Mouse (Mus musculus) erythroblast, embryonic 14.5 days (primary cell): ENCODE data around the gene Gm11639. TPM values are rescaled to one million over a fixed set of nuclear protein-coding genes. Genes with fewer than 3 reads are reported as not detected.

Experiments used
- H3K27me3 ChIP-seq: 2 replicates; pipeline ENCODE4 v1.6.1; 2012; ENCODE audit warnings: inconsistent platforms; ENCODE audit not compliant: control insufficient read depth
- H3K36me3 ChIP-seq: 2 replicates; pipeline ENCODE4 v1.6.1; 2012; ENCODE audit warnings: mild to moderate bottlenecking, inconsistent platforms; ENCODE audit not compliant: control insufficient read depth
- H3K4me1 ChIP-seq: 2 replicates; pipeline ENCODE4 v1.6.1; 2012; ENCODE audit warnings: inconsistent platforms; ENCODE audit not compliant: control insufficient read depth
- H3K4me3 ChIP-seq: replicated peaks from 2 replicates; pipeline ENCODE3; 2012; ENCODE audit warnings: moderate library complexity, mild to moderate bottlenecking, inconsistent platforms
- H3K9me3 ChIP-seq: 2 replicates; pipeline ENCODE4 v1.6.1; 2012; ENCODE audit warnings: low read length, inconsistent platforms, mixed read lengths; ENCODE audit not compliant: control insufficient read depth
- GATA1 ChIP-seq: IDR thresholded peaks from 2 replicates; pipeline ENCODE4 v1.6.1; 2012; ENCODE audit warnings: low read length, inconsistent platforms, mixed read lengths
- TAL1 ChIP-seq: IDR thresholded peaks from 3 replicates; pipeline ENCODE4 v1.6.1; 2012; ENCODE audit warnings: low read length, inconsistent platforms, mixed read lengths
- polyA plus RNA-seq: library from polyadenylated mRNA; stranded (reverse); fragments of >175 nt; gene quantifications from 2 replicates; pipeline ENCODE4 v1.2.3, GENCODE M21; 2012

Gene Gm11639
- polyA plus RNA-seq, 1 experiment, result not detected

GRCm38 (mm10) chr11:104664441-104664840, 21.1 kb upstream of the Gm11639 start:
- Histone ChIP-seq H3K4me1 (peaks cover 22% of the 10 kb centered on the region), H3K36me3 (no peaks in the 10 kb centered on the region; the same call in 1 of the 2 replicates), H3K9me3 (peaks cover 8% of the 10 kb centered on the region; the same call in 1 of the 2 replicates), H3K27me3 (no peaks in the 10 kb centered on the region; the same call in 1 of the 2 replicates), H3K4me3 (no peak overlapping the region)
- TF ChIP-seq GATA1, result no peak

- no peak overlapping the region for H3K4me3 ChIP-seq
- no peaks in the 10 kb centered on the region for H3K9me3 ChIP-seq
- H3K27me3 ChIP-seq, result no peaks in the 10 kb centered on the region; the same call in 1 of the 2 replicates
- no peaks in the 10 kb centered on the region for H3K36me3 ChIP-seq
- peaks cover 2% of the 10 kb centered on the region; the same call in 1 of the 2 replicates for H3K4me1 ChIP-seq
- TF ChIP-seq TAL1 (no peak), GATA1 (no peak)
Measured at GRCm38 (mm10) chr11:104667399-104667798, 18.1 kb upstream of the Gm11639 start.

- Histone ChIP-seq H3K4me3 (no peak overlapping the region), H3K36me3 (no peaks in the 10 kb centered on the region), H3K27me3 (no peaks in the 10 kb centered on the region), H3K9me3 (no peaks in the 10 kb centered on the region), H3K4me1 (peaks cover 6% of the 10 kb centered on the region)
- TF ChIP-seq GATA1 (no peak), TAL1 (no peak)
Measured at GRCm38 (mm10) chr11:104673412-104673811, 12.1 kb upstream of the Gm11639 start.

- peaks cover 6% of the 10 kb centered on the region for H3K4me1 ChIP-seq
- H3K4me3 ChIP-seq, result no peak overlapping the region
- H3K36me3 ChIP-seq, result no peaks in the 10 kb centered on the region
- H3K27me3 ChIP-seq, result no peaks in the 10 kb centered on the region
- TF ChIP-seq GATA1 (no peak), TAL1 (no peak)
- no peaks in the 10 kb centered on the region for H3K9me3 ChIP-seq
Measured at GRCm38 (mm10) chr11:104674768-104675167, 10.7 kb upstream of the Gm11639 start.

DNA sequence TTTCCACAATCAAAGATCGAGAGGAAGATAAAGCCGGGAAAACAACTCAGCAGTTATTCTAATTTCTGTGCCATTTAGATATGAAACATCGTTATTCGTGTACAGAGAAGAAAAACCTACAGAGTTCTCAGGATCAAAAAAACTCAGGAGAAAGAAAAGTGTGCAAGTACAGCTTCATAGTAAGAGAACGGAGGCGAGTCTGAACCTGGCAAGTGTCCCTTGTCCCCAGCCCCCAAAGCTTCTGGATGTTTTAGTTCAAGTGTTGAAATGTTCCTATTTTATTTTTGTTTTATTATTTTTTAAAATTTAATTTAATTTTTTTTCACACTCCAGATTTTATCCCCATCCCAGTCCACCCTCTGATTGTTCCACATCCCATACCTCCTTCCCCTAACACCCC, 7.7 kb downstream of the Gm11639 start:
- TF ChIP-seq GATA1 (no peak), TAL1 (no peak)
- no peaks in the 10 kb centered on the region for H3K4me1 ChIP-seq
- H3K4me3 ChIP-seq, result no peak overlapping the region
- no peaks in the 10 kb centered on the region for H3K9me3 ChIP-seq
- no peaks in the 10 kb centered on the region for H3K36me3 ChIP-seq
- no peaks in the 10 kb centered on the region for H3K27me3 ChIP-seq

GRCm38 (mm10) chr11:104704097-104704496, 18.6 kb downstream of the Gm11639 start:
- TF ChIP-seq TAL1 (no peak), GATA1 (no peak)
- Histone ChIP-seq H3K36me3 (no peaks in the 10 kb centered on the region), H3K4me3 (no peak overlapping the region), H3K9me3 (no peaks in the 10 kb centered on the region), H3K4me1 (no peaks in the 10 kb centered on the region), H3K27me3 (no peaks in the 10 kb centered on the region)

GRCm38 (mm10) chr11:104707084-104707483, 21.6 kb downstream of the Gm11639 start:
- no peak overlapping the region for H3K4me3 ChIP-seq
- TF ChIP-seq GATA1 (no peak), TAL1 (no peak)

DNA sequence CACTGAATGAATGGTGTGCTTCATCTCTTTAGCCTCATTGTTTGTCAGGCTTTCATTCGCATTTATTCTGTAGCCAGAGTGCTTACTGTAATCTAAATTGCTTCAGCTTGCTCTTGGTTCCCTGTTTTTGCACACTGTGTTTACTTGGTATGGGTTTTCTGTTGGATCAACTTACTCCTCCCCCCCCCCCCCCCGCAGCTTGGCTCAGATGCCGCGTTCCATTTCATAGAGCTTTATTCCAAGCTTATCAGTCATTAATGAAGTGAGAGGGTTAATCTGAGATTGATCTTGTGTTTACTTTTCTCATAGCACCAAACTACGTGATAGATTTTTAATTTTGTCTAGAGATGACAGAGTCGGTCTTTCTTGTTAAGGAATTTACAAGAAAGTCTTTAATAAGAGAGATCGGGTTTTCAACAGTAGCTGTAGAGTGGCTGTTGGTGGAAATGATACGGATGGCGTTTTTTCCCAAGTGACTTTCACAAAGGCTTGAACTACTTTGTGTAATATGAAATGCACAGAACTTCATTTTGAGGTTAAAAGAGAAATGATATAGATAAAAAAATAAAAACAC, 59.6 kb downstream of the Gm11639 start:
- H3K36me3 ChIP-seq, result no peaks in the 10 kb centered on the region
- no peak overlapping the region for H3K4me3 ChIP-seq
- TF ChIP-seq GATA1, result no peak
- no peaks in the 10 kb centered on the region for H3K27me3 ChIP-seq
- no peaks in the 10 kb centered on the region for H3K4me1 ChIP-seq
- no peaks in the 10 kb centered on the region for H3K9me3 ChIP-seq

More at GRCm38 (mm10) chr11:104707084-104707483, 21.6 kb downstream of the Gm11639 start:
- H3K9me3 ChIP-seq, result no peaks in the 10 kb centered on the region
- H3K27me3 ChIP-seq, result no peaks in the 10 kb centered on the region
- H3K36me3 ChIP-seq, result no peaks in the 10 kb centered on the region
- H3K4me1 ChIP-seq, result no peaks in the 10 kb centered on the region

DNA sequence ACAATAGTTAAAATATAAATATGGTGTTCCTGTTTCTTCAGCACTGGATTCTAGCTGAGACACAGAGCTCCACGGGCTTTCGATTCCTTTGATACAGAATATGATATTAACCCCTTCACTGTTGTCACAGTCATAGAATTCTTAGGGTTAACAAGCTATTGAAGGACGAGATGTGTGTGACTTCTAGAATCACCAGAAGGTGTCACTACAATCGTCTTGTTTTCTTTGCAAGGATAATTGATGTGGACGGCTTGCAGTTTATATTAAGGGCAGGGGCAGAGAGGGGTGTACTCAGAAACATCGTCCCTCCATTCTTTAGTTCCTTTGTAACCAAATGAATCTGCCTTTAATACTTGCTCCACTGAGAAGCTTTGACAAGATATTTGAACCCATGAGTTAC, 80.3 kb downstream of the Gm11639 start:
- Histone ChIP-seq H3K27me3 (no peaks in the 10 kb centered on the region), H3K36me3 (no peaks in the 10 kb centered on the region), H3K9me3 (no peaks in the 10 kb centered on the region), H3K4me3 (no peak overlapping the region), H3K4me1 (no peaks in the 10 kb centered on the region)
- no peak for TF ChIP-seq TAL1
- TF ChIP-seq GATA1, result no peak

GRCm38 (mm10) chr11:104767068-104767467, 81.6 kb downstream of the Gm11639 start:
- H3K27me3 ChIP-seq, result no peaks in the 10 kb centered on the region
- H3K36me3 ChIP-seq, result no peaks in the 10 kb centered on the region
- H3K4me3 ChIP-seq, result no peak overlapping the region
- TF ChIP-seq TAL1, result no peak
- TF ChIP-seq GATA1, result no peak
- H3K9me3 ChIP-seq, result no peaks in the 10 kb centered on the region
- H3K4me1 ChIP-seq, result no peaks in the 10 kb centered on the region
